Mouse (Mus musculus) cerebellum, adult 11 months (tissue): ENCODE measurements around the gene Hipk2.

Experiments
- DNase-seq: peaks from one replicate; pipeline ENCODE4 v3.0.0; 2022

Gene Hipk2

GRCm38 (mm10) chr6:38901636-38902035 is 25.7 kb upstream of the Hipk2 start:
- DNase-seq: no peak

DNA sequence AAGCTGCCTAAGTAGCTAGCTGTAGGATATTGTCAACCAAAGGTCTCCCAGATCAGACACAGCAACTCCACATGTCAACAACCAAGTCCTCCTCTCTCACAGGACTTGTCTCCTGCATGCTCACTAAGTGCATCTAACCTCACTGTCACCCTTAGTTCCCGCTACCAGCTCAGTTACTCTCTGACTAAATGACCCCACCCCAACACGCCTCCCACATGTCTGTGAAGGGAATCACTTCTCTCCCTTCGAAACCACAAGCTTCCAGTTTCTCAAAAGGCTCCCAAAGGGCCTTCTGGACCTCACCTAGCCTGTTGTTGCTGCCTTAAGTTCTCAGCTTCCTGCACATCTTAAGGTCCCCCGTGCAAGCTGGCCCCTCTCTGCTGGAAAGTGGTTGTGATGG is 25.2 kb upstream of the Hipk2 start:
- no peak for DNase-seq

DNA sequence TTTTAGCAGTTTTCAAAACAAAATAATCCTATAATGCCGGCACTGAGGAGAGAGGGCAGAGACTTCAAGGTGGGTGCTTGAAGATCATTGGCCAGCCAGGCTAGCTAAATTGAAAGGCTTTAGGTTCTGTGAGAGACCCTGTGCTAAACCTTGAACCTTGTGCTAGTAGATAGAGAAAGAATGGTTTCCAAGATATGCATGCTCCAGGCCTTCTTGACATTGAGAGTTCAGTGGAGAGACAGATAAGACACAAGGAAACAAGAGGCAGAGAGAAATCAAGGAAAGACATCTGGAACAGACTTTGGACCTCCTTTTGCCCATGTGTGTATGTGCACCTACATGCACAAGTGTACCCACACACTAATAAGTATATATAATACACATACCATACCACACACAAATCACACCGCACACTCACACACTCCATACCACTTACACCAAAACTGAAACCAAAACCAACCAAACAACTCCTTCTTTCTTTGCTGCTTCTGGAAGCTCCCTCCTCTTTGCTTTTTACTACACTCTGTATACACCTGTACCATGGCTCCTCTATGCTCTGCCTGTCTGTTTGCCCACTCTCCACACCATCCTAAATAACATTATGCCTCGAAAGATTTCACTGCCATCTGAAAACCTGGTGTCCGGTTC is 24.6 kb upstream of the Hipk2 start:
- DNase-seq: no peak

DNA sequence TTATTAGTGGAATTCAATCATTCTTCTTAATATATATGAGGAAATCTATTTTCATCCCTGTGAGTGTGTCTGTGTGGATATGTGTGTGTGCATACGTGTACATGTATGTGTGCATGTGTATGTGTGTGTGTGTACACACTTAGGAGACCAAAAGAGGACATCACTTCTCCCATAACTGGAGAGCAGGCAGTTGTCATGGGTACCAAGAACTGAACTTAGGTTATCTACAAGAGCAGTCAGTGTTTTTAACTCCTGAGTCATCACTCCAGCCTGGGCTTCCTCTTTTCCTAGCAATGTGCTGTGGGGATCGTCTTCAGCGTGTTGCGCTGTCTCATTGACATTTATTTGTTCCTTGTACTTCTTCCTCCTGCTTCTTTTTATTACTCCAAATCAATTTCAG is 24.1 kb upstream of the Hipk2 start:
- DNase-seq: no peak

GRCm38 (mm10) chr6:38893615-38894014 is 17.6 kb upstream of the Hipk2 start:
- DNase-seq: no peak

- no peak for DNase-seq
Observed at GRCm38 (mm10) chr6:38892017-38892416, 16.1 kb upstream of the Hipk2 start.

- no peak for DNase-seq
Observed at GRCm38 (mm10) chr6:38889156-38889555, 13.2 kb upstream of the Hipk2 start.

GRCm38 (mm10) chr6:38887436-38887835 is 11.5 kb upstream of the Hipk2 start:
- DNase-seq: no peak

DNA sequence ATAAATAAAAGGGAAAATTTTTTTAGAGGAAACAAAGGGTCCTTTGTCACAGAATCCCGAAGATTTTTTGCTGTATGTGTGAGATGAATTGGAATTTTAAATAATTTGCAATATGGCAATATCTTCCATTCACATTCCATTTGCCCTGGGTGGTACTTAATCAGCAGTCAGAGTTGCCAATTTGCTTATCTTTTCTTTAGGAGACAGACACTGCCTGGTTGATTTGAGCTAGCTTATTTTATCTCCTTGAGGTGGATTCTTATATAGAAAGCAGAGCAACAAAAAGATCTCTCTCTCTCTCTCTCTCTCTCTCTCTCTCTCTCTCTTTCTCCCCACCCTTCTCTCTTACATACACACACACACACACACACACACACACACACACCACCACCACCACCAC is 9.2 kb upstream of the Hipk2 start:
- no peak for DNase-seq

GRCm38 (mm10) chr6:38884482-38884881 is 8.5 kb upstream of the Hipk2 start:
- DNase-seq: no peak

- peak; percentile 35 for DNase-seq
Observed at GRCm38 (mm10) chr6:38882728-38883171, 6.8 kb upstream of the Hipk2 start.

GRCm38 (mm10) chr6:38881975-38882374 is 6.0 kb upstream of the Hipk2 start:
- DNase-seq: no peak

GRCm38 (mm10) chr6:38881468-38881867 is 5.5 kb upstream of the Hipk2 start:
- no peak for DNase-seq

DNA sequence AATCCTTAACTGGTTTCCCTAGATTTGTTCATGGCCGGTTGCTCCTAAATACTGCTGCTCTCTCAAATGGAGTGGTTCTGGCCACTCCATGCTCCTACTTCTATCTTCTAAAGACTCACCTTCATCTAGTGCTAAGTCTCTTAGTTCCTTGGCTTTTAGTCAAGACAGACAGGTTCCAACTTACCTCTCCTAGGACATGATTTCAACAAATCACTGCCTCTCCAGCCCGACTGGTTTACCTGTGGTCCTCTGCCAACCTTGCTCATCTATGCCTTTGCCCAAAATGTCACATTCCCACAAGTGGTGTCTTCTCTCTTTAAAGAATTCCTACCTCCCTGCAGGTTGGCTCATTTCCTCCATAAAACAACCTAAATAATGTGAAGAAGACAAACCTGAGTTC is 1.7 kb upstream of the Hipk2 start:
- DNase-seq: no peak

- DNase-seq: peak; percentile 37
Observed at GRCm38 (mm10) chr6:38875258-38876070, 501 bp downstream of the Hipk2 start, which contains the start of gene Tbxas1. Tbxas1 (plus strand) TSS chr6:38875404.

GRCm38 (mm10) chr6:38874565-38875257 is 1.3 kb downstream of the Hipk2 start:
- DNase-seq: no peak

GRCm38 (mm10) chr6:38874035-38874434 is 1.9 kb downstream of the Hipk2 start:
- DNase-seq: peak; percentile 38

GRCm38 (mm10) chr6:38873316-38873715 is 2.6 kb downstream of the Hipk2 start:
- DNase-seq: no peak

GRCm38 (mm10) chr6:38871051-38871450 is 4.9 kb downstream of the Hipk2 start:
- DNase-seq: no peak

DNA sequence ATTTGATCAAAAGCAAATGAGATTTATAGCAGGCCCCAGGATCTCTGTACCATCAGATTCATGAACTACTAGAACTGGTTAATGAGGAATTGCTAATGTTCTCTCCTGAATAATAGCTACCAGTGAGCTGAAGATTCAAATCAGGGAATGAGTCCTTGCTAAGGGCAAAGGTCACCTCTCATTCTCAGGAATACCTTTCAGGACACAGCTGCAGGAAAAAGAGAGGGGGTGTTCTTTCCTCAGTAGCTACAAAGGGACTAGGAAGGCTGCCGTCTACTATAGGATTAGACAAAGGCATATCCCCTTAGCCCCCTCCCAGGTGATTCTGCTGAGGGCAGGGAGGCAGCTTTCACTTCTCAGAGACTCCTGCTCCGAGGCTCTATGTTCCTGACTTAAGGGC is 5.9 kb downstream of the Hipk2 start:
- no peak for DNase-seq

DNA sequence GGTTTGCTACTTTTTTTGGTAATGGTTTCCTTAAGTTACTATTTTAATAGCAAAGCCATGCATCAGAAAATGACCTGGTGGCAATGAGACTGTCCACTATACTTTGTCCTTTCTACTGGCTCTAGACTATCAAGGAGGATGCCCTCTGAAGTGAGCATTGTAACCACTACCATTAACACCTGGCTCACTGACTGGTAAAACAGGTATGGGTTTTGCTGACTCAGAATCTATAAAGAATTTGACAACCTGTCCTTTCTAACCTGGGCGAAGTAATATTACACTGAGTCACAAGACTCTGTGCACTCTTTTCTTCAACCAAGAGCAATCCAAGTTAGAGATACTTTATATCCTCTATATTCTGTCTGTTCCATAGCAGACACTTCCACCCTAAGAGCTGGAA is 7.0 kb downstream of the Hipk2 start:
- DNase-seq: no peak

- no peak for DNase-seq
Observed at GRCm38 (mm10) chr6:38867291-38867690, 8.7 kb downstream of the Hipk2 start.

DNA sequence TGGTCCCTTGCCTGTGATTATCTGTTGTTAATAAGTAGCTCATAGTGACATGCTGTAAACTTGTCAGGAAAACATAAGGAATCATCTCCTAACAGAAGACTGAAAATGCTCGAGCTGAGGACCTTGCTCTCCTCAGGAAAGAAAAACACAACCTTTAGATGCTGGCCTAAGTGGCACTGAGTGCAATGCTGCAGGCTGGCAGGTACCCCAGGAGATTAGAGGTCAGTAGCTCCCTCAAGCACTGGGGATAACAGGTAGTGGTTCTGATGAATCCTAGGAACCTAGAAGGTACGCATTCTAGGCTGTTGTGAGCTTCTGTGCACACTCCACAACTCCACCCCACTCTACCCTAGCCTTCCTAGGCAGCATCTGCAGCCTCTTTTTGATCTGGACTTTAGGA is 9.2 kb downstream of the Hipk2 start:
- no peak for DNase-seq

DNA sequence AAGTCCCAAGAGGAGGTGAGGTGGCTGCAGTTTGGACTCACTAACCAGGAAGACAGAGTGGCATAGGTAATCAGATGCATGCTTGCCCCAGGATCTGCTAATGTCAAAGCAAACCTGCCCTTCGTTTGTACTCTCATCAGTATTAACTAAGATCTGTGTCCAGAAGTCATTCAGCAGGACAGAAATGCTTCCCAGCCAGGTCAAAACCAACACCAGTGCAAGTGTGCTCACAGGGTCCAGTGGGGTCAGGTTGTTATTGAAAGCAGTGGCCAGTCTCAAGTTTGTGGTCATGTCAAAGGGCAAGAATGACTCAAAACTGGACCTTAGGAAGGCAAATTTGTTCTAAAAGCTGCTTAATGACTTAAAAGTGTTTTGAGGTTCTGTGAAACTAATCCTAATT is 9.6 kb downstream of the Hipk2 start:
- no peak for DNase-seq
